Mouse (Mus musculus): ENCODE results near the gene Defb19. TPM values are rescaled to one million over a fixed set of nuclear protein-coding genes. Genes with fewer than 3 reads are reported as not detected.

Defb19 gene
- not detected in 2 replicates for polyA plus RNA-seq (2015; fragmentation: Nextera tagmentation; extraction: Ambion mirVana)

DNA sequence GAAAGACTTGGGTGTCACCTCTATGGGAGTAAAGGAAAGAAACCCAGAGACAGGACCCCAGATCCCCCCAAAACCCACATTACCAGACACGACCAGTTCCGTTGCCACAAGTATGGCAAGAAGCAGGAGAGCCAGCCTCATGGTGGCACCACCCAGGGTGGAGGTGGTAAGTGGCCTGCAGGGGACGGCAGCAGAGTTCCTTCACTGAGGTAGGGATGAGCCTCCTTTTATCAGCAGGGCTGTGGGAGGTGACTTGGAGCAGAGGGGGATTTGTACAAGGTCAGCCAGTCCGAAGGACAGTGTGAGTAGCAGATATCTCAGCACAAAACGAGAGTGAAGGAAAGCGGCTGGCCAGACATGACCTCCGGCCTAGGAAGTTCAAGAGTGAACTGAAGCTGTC, at the start of gene Defb19:
Gene Defb19 (minus strand): TSS at position 206 of the 400 bp plus-strand sequence.
- no peak for ATAC-seq (ENCODE audit: insufficient number of reproducible peaks, insufficient read depth, low FRiP score, low TSS enrichment, low read depth)

DNA sequence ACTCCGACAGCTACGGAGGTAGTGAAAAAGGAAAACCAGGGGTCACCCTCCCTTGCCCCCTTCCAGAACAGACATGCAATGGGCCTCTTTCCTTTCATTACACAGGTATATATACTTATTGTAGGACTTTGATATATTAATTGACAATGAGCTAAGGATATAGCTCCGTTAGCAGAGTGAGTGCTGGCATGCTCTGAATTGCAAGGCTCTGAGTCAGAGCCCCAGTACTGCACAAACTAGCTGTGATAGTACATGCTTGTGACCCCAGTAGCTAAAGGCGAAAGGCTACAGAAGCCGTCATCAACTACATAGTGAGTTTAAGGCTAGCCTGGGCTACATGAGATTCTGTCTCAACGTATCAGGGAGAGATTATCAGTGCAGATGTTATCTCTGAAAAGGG, 49.8 kb upstream of the Defb19 start:
- H3K9me3 ChIP-seq = no peaks in the 10 kb centered on the region
- H3K9ac ChIP-seq = no peak overlapping the region
- H3K4me1 ChIP-seq = peaks cover 20% of the 10 kb centered on the region
- H3K27ac ChIP-seq = no peak overlapping the region
- H3K4me3 ChIP-seq = no peak overlapping the region
- H3K36me3 ChIP-seq = no peaks in the 10 kb centered on the region
- WGBS = 85% methylated on average over 6 of the region's 6 CpGs
- H3K27me3 ChIP-seq = peaks cover 48% of the 10 kb centered on the region
- no peak overlapping the region for H3K4me2 ChIP-seq
- no peak for ATAC-seq (ENCODE audit: insufficient number of reproducible peaks, insufficient read depth, low FRiP score, low TSS enrichment, low read depth)

More for the DNA sequence above, at the start of gene Defb19:
- WGBS = 70% methylated on average over 7 of the region's 7 CpGs
- no peaks in the 10 kb centered on the region for H3K9me3 ChIP-seq
- no peak within 1 kb of the TSS for H3K4me3 ChIP-seq
- H3K27ac ChIP-seq = no peak within 1 kb of the TSS
- no peak within 1 kb of the TSS for H3K9ac ChIP-seq
- no peaks in the 10 kb centered on the region for H3K27me3 ChIP-seq
- H3K4me2 ChIP-seq = no peak within 1 kb of the TSS
- no peaks in the 10 kb centered on the region for H3K36me3 ChIP-seq
- no peaks in the 10 kb centered on the region for H3K4me1 ChIP-seq

DNA sequence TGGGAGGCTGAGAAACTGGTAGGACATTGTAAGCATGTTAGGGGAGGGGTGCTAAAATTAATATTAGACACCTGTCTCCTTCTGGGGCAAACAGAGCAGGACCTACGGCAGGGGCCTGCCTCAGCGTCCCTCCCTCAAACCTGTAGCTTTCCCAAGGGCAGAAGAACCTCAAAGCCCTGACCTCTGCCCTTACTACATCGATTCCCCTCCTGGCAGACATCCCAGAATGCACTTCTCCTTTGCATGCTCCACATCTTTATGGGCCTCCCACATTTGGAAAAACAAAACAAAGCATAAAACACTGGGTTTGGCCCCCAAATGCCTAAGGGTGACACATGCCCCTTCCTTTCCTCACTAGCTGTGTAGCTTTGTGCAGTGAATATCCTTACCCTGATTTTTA, 49.1 kb upstream of the Defb19 start:
- no peak overlapping the region for H3K4me3 ChIP-seq
- WGBS = 58% methylated on average over 3 of the region's 3 CpGs
- peaks cover 50% of the 10 kb centered on the region for H3K27me3 ChIP-seq
- H3K4me2 ChIP-seq = no peak overlapping the region
- no peak overlapping the region for H3K9ac ChIP-seq
- no peak for ATAC-seq (ENCODE audit: insufficient number of reproducible peaks, insufficient read depth, low FRiP score, low TSS enrichment, low read depth)
- H3K4me1 ChIP-seq = peaks cover 20% of the 10 kb centered on the region
- H3K27ac ChIP-seq = no peak overlapping the region
- no peaks in the 10 kb centered on the region for H3K9me3 ChIP-seq
- no peaks in the 10 kb centered on the region for H3K36me3 ChIP-seq

DNA sequence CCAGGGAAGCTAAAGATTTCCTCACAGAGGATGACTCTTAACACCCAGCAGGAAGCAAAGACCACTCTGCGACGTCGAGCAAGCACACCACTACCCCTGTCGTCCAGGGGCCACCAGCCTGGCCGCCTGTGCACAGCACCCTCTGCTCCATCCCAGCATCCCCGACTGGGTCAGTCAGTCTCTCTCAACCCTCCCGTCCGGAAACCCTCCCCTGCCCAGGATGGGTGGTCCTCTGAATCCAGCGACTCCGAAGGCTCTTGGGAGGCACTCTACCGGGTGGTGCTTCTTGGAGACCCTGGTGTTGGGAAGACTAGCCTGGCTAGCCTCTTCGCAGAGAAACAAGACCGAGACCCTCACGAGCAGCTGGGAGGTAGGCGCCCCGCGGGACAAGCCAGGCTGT, 48.0 kb upstream of the Defb19 start:
- Histone ChIP-seq H3K36me3 (no peaks in the 10 kb centered on the region), H3K27me3 (peaks cover 50% of the 10 kb centered on the region), H3K4me2 (peak overlapping the region; percentile 91; the same call in 1 of the 2 replicates), H3K4me3 (no peak overlapping the region), H3K9ac (no peak overlapping the region), H3K9me3 (no peaks in the 10 kb centered on the region), H3K4me1 (peaks cover 17% of the 10 kb centered on the region), H3K27ac (no peak overlapping the region)
- ATAC-seq (ENCODE audit: insufficient number of reproducible peaks, insufficient read depth, low FRiP score, low TSS enrichment, low read depth) = no peak
- WGBS = 44% methylated on average over 17 of the region's 17 CpGs

DNA sequence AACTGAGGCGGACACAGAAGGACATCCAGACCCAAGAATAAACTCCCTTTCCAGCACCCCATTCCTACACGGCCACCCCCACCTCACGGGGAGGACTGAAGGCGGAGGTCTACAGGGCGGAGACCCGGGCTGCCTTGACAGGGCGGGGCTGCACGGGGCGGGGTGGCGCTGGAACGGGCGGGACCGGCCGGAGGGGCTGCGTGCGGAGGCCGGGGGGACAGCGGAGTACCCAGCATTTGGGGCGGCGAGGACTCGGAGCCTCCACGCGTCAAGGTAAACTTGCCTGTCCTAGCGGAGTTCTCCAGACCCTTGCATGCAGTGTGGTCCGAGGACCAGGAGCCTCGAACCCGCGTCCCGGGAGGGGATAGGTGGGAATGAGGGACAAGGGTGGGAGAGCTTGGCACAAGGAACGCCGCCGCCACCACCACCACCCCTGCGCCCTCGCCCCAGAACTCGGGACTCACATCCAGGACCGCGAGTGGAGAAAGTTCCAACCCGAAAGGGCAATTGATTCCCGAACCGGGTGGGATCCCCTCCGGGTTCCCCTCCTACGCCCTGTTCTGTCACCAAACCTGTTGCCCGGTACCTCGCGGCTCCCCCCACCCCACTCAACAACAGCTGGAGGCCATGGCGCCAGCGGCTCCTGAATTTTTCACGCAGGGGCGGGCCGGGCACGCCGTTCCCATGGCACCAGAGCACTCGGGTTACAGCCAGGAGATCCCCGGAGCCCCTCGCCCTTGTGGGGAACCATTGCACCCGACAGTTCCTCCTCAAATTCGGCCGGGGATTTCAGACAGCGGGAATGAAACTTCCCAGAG, 46.9 kb upstream of the Defb19 start, which contains the start of gene Rem1:
Gene Rem1 (plus strand): TSS at position 178 of the 818 bp plus-strand sequence.
- no peaks in the 10 kb centered on the region for H3K36me3 ChIP-seq
- H3K4me2 ChIP-seq = peak within 1 kb of the TSS; percentile 91
- no peaks in the 10 kb centered on the region for H3K9me3 ChIP-seq
- peak; percentile 63; the same call in 1 of the 2 replicates for ATAC-seq (ENCODE audit: insufficient number of reproducible peaks, insufficient read depth, low FRiP score, low TSS enrichment, low read depth)
- 1% methylated on average over 59 of the region's 59 CpGs for WGBS
- H3K27ac ChIP-seq = no peak within 1 kb of the TSS
- peak within 1 kb of the TSS; percentile 51 for H3K4me3 ChIP-seq
- peak within 1 kb of the TSS; percentile 65 for H3K9ac ChIP-seq
- peaks cover 14% of the 10 kb centered on the region for H3K4me1 ChIP-seq
- H3K27me3 ChIP-seq = peaks cover 54% of the 10 kb centered on the region

DNA sequence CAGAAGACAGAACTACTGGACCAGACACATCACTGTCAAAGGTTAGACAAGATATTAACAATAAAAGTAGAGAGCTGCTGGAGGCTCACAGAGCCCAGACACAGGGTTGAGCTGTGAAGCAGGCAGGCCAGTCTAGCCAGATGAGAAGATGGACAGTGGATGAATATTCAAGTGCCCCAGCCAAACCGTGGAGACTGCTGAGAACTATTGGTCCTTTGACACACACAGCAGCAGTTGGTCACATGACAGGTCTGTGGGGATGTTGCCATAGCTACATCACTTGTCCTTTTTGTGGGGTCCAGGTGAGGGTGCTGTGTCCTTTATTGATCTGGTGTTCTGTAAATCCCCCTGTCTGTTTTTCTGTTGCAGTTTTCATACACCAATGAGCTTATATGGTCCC, 45.1 kb upstream of the Defb19 start:
- Histone ChIP-seq H3K27me3 (peaks cover 54% of the 10 kb centered on the region), H3K4me1 (peaks cover 14% of the 10 kb centered on the region), H3K9me3 (no peaks in the 10 kb centered on the region), H3K4me2 (no peak overlapping the region), H3K4me3 (no peak overlapping the region), H3K36me3 (no peaks in the 10 kb centered on the region), H3K27ac (no peak overlapping the region), H3K9ac (no peak overlapping the region)
- no peak for ATAC-seq (ENCODE audit: insufficient number of reproducible peaks, insufficient read depth, low FRiP score, low TSS enrichment, low read depth)
- 21% methylated on average over 1 of the region's 1 CpGs for WGBS

DNA sequence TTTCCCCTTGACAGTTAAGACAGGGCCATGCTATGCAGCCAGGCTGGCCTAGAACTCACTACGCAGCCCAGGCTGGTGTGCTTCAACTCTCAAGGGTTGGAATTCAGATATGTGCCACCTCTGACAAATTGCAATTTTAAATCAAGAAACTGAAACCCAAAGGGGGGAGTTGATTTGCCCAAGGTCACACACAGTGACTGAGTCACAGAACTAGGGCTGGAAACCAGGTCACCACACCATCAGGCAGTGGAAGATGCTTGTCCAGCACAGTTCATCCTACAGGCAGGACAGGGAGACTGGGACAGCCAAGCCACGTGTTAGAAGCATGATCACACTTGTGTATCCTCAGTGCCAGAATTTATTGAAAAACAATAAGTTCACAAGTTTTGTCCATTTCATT, 44.5 kb upstream of the Defb19 start:
- no peaks in the 10 kb centered on the region for H3K36me3 ChIP-seq
- no peak overlapping the region for H3K4me2 ChIP-seq
- no peak overlapping the region for H3K27ac ChIP-seq
- WGBS = 78% methylated on average over 2 of the region's 2 CpGs
- H3K4me1 ChIP-seq = peaks cover 14% of the 10 kb centered on the region
- ATAC-seq (ENCODE audit: insufficient number of reproducible peaks, insufficient read depth, low FRiP score, low TSS enrichment, low read depth) = no peak
- no peak overlapping the region for H3K9ac ChIP-seq
- no peaks in the 10 kb centered on the region for H3K9me3 ChIP-seq
- H3K27me3 ChIP-seq = peaks cover 52% of the 10 kb centered on the region
- H3K4me3 ChIP-seq = no peak overlapping the region

DNA sequence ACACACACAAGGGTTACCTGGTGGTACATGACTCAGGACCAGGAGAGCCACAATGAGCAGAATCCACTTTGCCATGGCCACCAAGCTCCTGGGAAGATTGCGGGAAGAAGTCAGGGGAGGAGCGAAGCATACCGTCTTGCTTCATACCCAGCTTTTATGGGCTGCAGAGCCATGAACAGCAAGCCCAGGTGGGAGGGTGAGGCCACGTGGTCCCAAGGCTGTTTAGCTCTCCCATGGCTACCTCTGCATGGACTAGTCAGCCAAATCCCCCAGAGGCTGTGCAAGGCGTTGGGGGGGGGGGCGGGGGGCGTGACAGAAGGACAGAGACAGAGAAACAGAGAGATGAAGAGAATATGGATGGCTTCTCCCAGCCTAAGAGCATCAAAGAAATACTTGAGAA, 42.8 kb upstream of the Defb19 start, which contains the start of gene Defb25:
Gene Defb25 (minus strand): TSS at position 101 of the 400 bp plus-strand sequence.
- 82% methylated on average over 7 of the region's 7 CpGs for WGBS
- no peaks in the 10 kb centered on the region for H3K9me3 ChIP-seq

DNA sequence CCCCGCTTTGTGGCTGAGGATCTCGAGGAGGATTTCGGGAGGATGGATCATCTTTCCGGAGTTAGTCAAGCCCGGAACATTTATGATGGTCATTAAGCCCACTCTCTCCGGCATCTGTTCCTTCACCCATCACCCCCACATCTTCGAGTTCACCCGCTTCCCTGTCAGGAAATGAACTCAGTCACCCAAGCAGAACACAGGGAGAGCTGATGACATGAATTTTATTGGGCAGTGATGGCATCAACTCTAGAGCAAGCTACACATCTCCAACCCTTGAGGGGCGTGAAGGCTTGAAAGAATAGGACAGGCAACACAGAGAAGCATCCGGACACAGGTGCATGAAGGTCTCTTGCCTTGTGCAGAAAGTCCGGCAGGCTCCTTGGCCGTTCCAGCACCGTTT, 42.0 kb upstream of the Defb19 start:
- H3K9ac ChIP-seq = no peak overlapping the region
- H3K4me3 ChIP-seq = no peak overlapping the region
- no peaks in the 10 kb centered on the region for H3K9me3 ChIP-seq
- peaks cover 12% of the 10 kb centered on the region for H3K4me1 ChIP-seq
- no peak overlapping the region for H3K4me2 ChIP-seq
- H3K27me3 ChIP-seq = peaks cover 28% of the 10 kb centered on the region
- WGBS = 90% methylated on average over 13 of the region's 13 CpGs
- no peaks in the 10 kb centered on the region for H3K36me3 ChIP-seq
- H3K27ac ChIP-seq = no peak overlapping the region
- no peak for ATAC-seq (ENCODE audit: insufficient number of reproducible peaks, insufficient read depth, low FRiP score, low TSS enrichment, low read depth)

More for the DNA sequence above, 42.8 kb upstream of the Defb19 start, which contains the start of gene Defb25:
- H3K4me2 ChIP-seq = no peak within 1 kb of the TSS
- H3K27ac ChIP-seq = no peak within 1 kb of the TSS
- H3K4me3 ChIP-seq = no peak within 1 kb of the TSS
- no peaks in the 10 kb centered on the region for H3K36me3 ChIP-seq
- no peak within 1 kb of the TSS for H3K9ac ChIP-seq
- peaks cover 14% of the 10 kb centered on the region for H3K4me1 ChIP-seq
- ATAC-seq (ENCODE audit: insufficient number of reproducible peaks, insufficient read depth, low FRiP score, low TSS enrichment, low read depth) = no peak
- peaks cover 36% of the 10 kb centered on the region for H3K27me3 ChIP-seq

DNA sequence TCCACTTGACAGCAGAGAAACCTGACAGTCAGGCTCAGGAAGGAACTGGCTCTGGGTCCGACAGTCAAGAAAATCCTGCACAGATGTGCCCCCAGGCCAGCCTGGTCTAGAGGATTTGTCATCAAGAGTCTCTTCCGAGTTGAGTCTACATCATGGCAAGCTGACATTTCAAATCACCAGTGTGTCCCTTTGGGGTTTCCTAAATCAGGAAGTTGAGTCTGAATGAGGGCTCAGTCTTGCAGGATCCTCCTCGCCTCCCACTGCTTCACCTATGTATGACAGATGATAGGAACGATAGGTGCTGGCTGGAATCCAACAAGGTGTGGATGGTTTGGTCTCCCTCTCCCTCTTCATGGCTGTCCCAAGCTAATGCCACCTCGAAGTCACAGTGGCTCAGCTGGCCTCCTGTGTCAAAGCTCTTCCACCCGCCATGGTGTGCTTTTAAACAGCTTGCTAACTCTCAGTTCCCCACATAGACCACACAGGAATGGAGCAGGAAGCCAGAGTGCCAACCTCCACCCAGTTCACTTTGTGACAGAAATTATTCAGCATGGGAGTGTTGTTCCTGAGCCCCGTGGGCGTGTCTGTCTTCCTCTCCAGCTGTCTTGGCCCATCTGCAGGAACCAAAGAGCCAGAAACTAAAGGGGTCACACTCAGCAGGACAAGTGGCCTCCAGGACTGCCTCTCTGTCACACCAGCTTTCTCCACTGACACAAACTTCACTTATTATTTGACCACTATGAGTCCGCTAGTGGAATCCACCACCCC, 40.4 kb upstream of the Defb19 start:
- no peaks in the 10 kb centered on the region for H3K36me3 ChIP-seq
- no peak overlapping the region for H3K4me3 ChIP-seq
- ATAC-seq (ENCODE audit: insufficient number of reproducible peaks, insufficient read depth, low FRiP score, low TSS enrichment, low read depth) = no peak
- H3K27ac ChIP-seq = no peak overlapping the region
- 56% methylated on average over 9 of the region's 9 CpGs for WGBS
- H3K27me3 ChIP-seq = peaks cover 12% of the 10 kb centered on the region
- H3K4me2 ChIP-seq = no peak overlapping the region
- H3K9ac ChIP-seq = no peak overlapping the region
- H3K9me3 ChIP-seq = no peaks in the 10 kb centered on the region
- H3K4me1 ChIP-seq = no peaks in the 10 kb centered on the region

DNA sequence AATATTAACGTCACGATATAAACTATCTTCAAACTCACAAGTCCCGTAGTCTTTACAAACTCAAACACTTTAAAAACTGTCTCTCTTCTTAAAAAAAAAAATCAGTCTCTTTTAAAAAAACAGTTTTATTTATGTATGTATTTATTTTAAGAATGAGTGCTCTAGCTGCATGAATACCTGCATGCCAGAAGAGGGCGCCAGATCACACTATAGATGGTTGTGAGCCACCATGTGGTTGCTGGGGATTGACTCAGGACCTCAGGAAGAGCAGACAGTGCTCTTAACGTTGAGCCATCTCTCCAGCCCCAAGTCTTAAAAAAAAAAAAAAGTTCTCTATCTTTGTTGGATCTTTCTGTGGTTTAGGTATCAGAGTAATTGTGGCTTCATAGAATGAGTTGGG, 37.3 kb upstream of the Defb19 start:
- Histone ChIP-seq H3K4me2 (no peak overlapping the region), H3K4me1 (no peaks in the 10 kb centered on the region), H3K9me3 (no peaks in the 10 kb centered on the region), H3K9ac (no peak overlapping the region), H3K27me3 (no peaks in the 10 kb centered on the region), H3K36me3 (no peaks in the 10 kb centered on the region), H3K27ac (no peak overlapping the region), H3K4me3 (no peak overlapping the region)
- WGBS = 57% methylated on average over 5 of the region's 5 CpGs
- ATAC-seq (ENCODE audit: insufficient number of reproducible peaks, insufficient read depth, low FRiP score, low TSS enrichment, low read depth) = no peak

All from embryonic facial prominence, embryonic 13.5 days (tissue).